Mouse (Mus musculus): ENCODE data around the gene Rasgef1b.

GRCm38 (mm10) chr5:99728649-99729212 is at the start of gene Rasgef1b:
- no peak for TF ChIP-seq POLR2A (IDR thresholded peaks at IDR 0.05; ENCODE audit: low read depth, low read length)
- no peak for TF ChIP-seq CTCF (conservative IDR thresholded peaks at IDR 0.05; ENCODE audit: insufficient read depth, insufficient read length, low read depth, low read length)
